In genomic region chr11:108377680-108378362, GRCm38 (mm10) we compare ENCODE assay signal across 8 mouse cellular contexts. TPM values are rescaled to one million over a fixed set of nuclear protein-coding genes. Genes with fewer than 3 reads are reported as not detected.
DNase-seq lines count a peak whose midpoint lies in the region; ATAC-seq lines count a peak whose summit lies in the region.

No protein-coding gene starts in this region.

- no peak overlapping the region for H3K4me2 ChIP-seq in liver, embryonic 12.5 days
- H3K4me2 ChIP-seq in midbrain, embryonic 14.5 days (ENCODE audit: low read length): no peak overlapping the region

- H3K36me3 ChIP-seq in liver, embryonic 12.5 days: no peaks in the 10 kb centered on the region
- H3K36me3 ChIP-seq in midbrain, embryonic 14.5 days (ENCODE audit: control insufficient read depth, insufficient read depth, low read length): no peaks in the 10 kb centered on the region

- peaks cover 9% of the 10 kb centered on the region; the same call in 1 of the 2 replicates for H3K27me3 ChIP-seq in liver, embryonic 12.5 days (replicated peaks)
- no peaks in the 10 kb centered on the region for H3K27me3 ChIP-seq in midbrain, embryonic 14.5 days (ENCODE audit: control insufficient read depth, insufficient read depth, low read length)

- ATAC-seq in liver, embryonic 12.5 days: no peak
- no peak for ATAC-seq in midbrain, embryonic 14.5 days (ENCODE audit: low FRiP score, low TSS enrichment)

- intact Hi-C loops in left cerebral cortex, postnatal 36 days (cut with DNase I): loop anchor here (2.0 to 5.0 kb wide), 4 partner anchors 249 to 516 kb away; no protein-coding TSS in a partner anchor

- peak; percentile 77 for DNase-seq in liver
- DNase-seq in embryo, embryonic 10.5 days (ENCODE audit: low spot score): peak; percentile 89
- DNase-seq in gastrocnemius, postnatal 4 days (ENCODE audit: low spot score in 2 of 2): peak; percentile 50 to 74
- peak; percentile 62 for DNase-seq in kidney, adult 11 months
- peak; percentile 77 to 79 for DNase-seq in left cerebral cortex, postnatal 36 days (ENCODE audit: low spot score in 2 of 2)
- peak; percentile 93 for DNase-seq in midbrain, embryonic 14.5 days
- peak; percentile 68 for DNase-seq in spleen, adult 12 weeks (ENCODE audit: low spot score)

- H3K27ac ChIP-seq in liver, embryonic 12.5 days: no peak overlapping the region
- H3K27ac ChIP-seq in midbrain, embryonic 14.5 days (replicated peaks; ENCODE audit: low read depth, low read length): no peak overlapping the region

- H3K4me3 ChIP-seq in liver, embryonic 12.5 days: no peak overlapping the region
- no peak overlapping the region for H3K4me3 ChIP-seq in midbrain, embryonic 14.5 days (replicated peaks; ENCODE audit: low read depth, low read length)

- H3K9ac ChIP-seq in liver, embryonic 12.5 days: no peak overlapping the region
- H3K9ac ChIP-seq in midbrain, embryonic 14.5 days (replicated peaks; ENCODE audit: low read length): no peak overlapping the region

- H3K9me3 ChIP-seq in liver, embryonic 12.5 days (replicated peaks): no peaks in the 10 kb centered on the region
- no peaks in the 10 kb centered on the region for H3K9me3 ChIP-seq in midbrain, embryonic 14.5 days (ENCODE audit: control insufficient read depth, low read length)

- H3K4me1 ChIP-seq in liver, embryonic 12.5 days: no peaks in the 10 kb centered on the region
- no peaks in the 10 kb centered on the region for H3K4me1 ChIP-seq in midbrain, embryonic 14.5 days (ENCODE audit: control insufficient read depth, insufficient read depth, low read length)

- 33% methylated on average over 19 of the region's 19 CpGs for whole genome bisulfite sequencing in liver, embryonic 12.5 days (ENCODE audit: insufficient replicate concordance)
- WGBS in midbrain, embryonic 14.5 days: 33% methylated on average over 19 of the region's 19 CpGs

RNA-seq across cellular contexts. Expression of gene Prkca, which starts 34.1 kb away (rescaled TPM):
- 6.4 and 7.5 TPM in 2 replicates for polyA plus RNA-seq in liver, embryonic 12.5 days (2016; fragmentation: Nextera tagmentation; extraction: Ambion mirVana)
- 10 to 100 TPM; 41.0 to 46.1 TPM for total RNA-seq in gastrocnemius, postnatal 4 days (2021)
- 100 to 1,000 TPM; 166 to 177 TPM for total RNA-seq in left cerebral cortex, postnatal 36 days (2021)
- 7.6 and 9.3 TPM in 2 replicates for polyA plus RNA-seq in midbrain, embryonic 14.5 days (2014; fragmentation: Nextera tagmentation; extraction: Ambion mirVana)

RNA-seq across cellular contexts. Expression of gene Apoh, which starts 34.7 kb away (rescaled TPM):
- 36.3 and 36.7 TPM in 2 replicates for polyA plus RNA-seq in liver, embryonic 12.5 days (2016; fragmentation: Nextera tagmentation; extraction: Ambion mirVana)
- 1 to 10 TPM; 1.4 to 8.0 TPM for total RNA-seq in gastrocnemius, postnatal 4 days (2021)
- total RNA-seq in left cerebral cortex, postnatal 36 days (2021): under 1 TPM; 0.79 to 0.89 TPM
- polyA plus RNA-seq in midbrain, embryonic 14.5 days (2014; fragmentation: Nextera tagmentation; extraction: Ambion mirVana): 0.47 and 0.55 TPM in 2 replicates

RNA-seq across cellular contexts. Expression of gene Cep112, which starts 47.2 kb away (rescaled TPM):
- polyA plus RNA-seq in liver, embryonic 12.5 days (2016; fragmentation: Nextera tagmentation; extraction: Ambion mirVana): 2.7 and 2.8 TPM in 2 replicates
- total RNA-seq in gastrocnemius, postnatal 4 days (2021): 10 to 100 TPM; 20.0 to 21.3 TPM
- total RNA-seq in left cerebral cortex, postnatal 36 days (2021): 10 to 100 TPM in 1 of 2 experiments, 1 to 10 TPM in 1; 8.3 to 12.8 TPM
- 24.4 and 28.7 TPM in 2 replicates for polyA plus RNA-seq in midbrain, embryonic 14.5 days (2014; fragmentation: Nextera tagmentation; extraction: Ambion mirVana)
